17 mouse cellular contexts compared by ENCODE assay signal in the genomic region with DNA sequence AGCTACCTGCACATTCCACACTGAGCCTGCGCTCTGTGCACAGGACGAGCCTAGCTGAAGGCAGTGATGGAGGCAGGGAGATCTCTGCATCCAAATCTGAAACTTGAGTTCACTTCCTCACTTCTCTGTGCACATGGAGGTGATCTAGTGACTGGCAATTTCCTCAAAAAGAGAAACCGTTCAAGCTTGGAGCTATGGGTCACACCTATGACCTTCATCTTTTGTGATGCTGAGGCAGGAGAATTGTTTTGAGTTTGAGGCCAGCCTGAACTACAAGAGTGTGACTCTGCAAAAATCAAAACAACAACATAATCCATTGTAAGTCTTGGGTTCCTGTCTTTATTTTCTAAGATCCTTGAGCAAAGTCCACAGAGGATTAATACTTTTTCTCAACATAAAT.
"Had no signal": no experiment of that assay in that cellular context is flagged by ENCODE, and none has a peak within 500 bp of the region (broad histone marks: within the 10 kb centered on the region; RNA-seq: fewer than 3 reads in every experiment).

No protein-coding gene starts in this region.

- ATAC-seq: midbrain, embryonic 15.5 days had no signal

- H3K27ac ChIP-seq: kidney, embryonic 15.5 days; left cerebral cortex, adult 2 months; liver, embryonic 13.5 days; midbrain, embryonic 12.5 days; midbrain, embryonic 15.5 days; stomach, postnatal 0 days had no signal

- H3K4me1 ChIP-seq: kidney, embryonic 15.5 days; liver, embryonic 13.5 days had no signal

- H3K27me3 ChIP-seq: kidney, embryonic 15.5 days; liver, embryonic 13.5 days; midbrain, embryonic 12.5 days; midbrain, embryonic 15.5 days had no signal

- H3K9ac ChIP-seq: kidney, embryonic 15.5 days; liver, embryonic 13.5 days; midbrain, embryonic 12.5 days; midbrain, embryonic 15.5 days had no signal

- H3K9me3 ChIP-seq: kidney, embryonic 15.5 days; liver, embryonic 13.5 days; midbrain, embryonic 12.5 days; midbrain, embryonic 15.5 days had no signal

- H3K4me3 ChIP-seq: kidney, embryonic 15.5 days; left cerebral cortex, adult 2 months; liver, embryonic 13.5 days; midbrain, embryonic 12.5 days; midbrain, embryonic 15.5 days had no signal

- H3K4me2 ChIP-seq: kidney, embryonic 15.5 days; liver, embryonic 13.5 days; midbrain, embryonic 12.5 days; midbrain, embryonic 15.5 days had no signal

- DNase-seq: kidney, postnatal 10 days; kidney, postnatal 36 days; layer of hippocampus, postnatal 36 days; liver, embryonic 13.5 days; lung, adult 2 months; lung, postnatal 14 days; lung, postnatal 4 days; right cerebral cortex, postnatal 14 days; right cerebral cortex, postnatal 4 days; thymus, adult 2 months; thymus, postnatal 14 days; thymus, postnatal 4 days had no signal
